Mouse (Mus musculus): Measurements from ENCODE around the gene Arpc5l. TPM values are rescaled to one million over a fixed set of nuclear protein-coding genes. Genes with fewer than 3 reads are reported as not detected.
"Not testable (repeated sequence)": the region's sequence is repeated elsewhere in the genome, so short reads cannot be mapped to it uniquely, and the experiment has no call there.

The Arpc5l gene
- polyA plus RNA-seq, 1 experiment = 39.2 TPM

DNA sequence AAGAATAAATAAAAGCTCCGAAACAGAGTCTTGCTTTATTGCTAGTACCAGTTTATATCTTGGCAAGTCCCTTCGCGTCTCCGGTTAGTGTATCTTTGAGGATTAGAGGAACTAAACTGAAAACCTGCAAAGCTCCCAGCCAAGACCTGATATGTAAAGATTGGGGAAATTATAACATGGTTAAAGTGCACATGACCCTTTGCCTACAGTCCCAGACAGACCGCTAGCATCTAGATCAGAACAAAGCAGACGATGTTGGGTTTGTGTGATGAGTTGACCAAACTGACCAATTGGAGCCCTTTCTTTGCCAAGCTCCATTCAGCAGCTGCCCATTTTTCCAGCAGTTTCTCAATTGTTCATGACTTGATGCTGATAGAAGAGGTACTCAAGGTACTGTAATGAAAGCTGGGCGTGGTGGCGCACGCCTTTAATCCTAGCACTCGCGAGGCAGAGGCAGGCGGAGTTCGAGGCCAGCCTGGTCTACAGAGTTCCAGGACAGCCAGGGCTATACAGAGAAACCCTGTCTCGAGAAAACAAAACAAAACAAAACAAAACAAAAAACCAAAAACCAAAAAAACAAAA is 1.1 kb downstream of the Arpc5l start:
- H3K27ac ChIP-seq (ENCODE audit: insufficient read depth, low read depth, low read length) = no peak overlapping the region
- H3K4me3 ChIP-seq (ENCODE audit: insufficient read depth, low read length) = peak overlapping the region; percentile 95
- TF ChIP-seq POLR2A (IDR thresholded peaks at IDR 0.05; ENCODE audit: borderline replicate concordance, low read depth, low read length) (no peak), CTCF (IDR thresholded peaks at IDR 0.05; ENCODE audit: low read depth, low read length) (no peak)
- peaks cover 29% of the 10 kb centered on the region for H3K4me1 ChIP-seq (ENCODE audit: control insufficient read depth, insufficient read depth, low read length)

DNA sequence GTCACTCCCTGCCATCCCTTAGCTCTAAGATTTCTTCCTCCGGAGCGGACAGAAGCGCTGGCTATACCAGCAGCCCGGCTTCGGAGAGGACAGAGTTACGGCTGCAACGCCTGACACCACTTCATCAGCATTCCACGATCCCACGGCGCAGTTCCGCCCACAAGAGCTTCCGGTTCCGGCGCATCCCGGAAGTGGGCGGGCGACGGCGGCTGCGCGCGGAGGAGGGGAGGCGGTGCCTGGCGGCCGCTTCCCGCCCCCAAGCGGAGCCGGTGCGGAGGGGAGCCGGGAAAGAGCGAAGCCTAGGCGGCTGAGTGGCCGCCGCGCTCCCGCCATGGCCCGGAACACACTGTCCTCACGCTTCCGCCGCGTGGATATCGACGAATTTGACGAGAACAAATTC is 2.7 kb downstream of the Arpc5l start:
- TF ChIP-seq CTCF (IDR thresholded peaks at IDR 0.05; ENCODE audit: low read depth, low read length) (no peak), POLR2A (IDR thresholded peaks at IDR 0.05; ENCODE audit: borderline replicate concordance, low read depth, low read length) (no peak)
- H3K4me3 ChIP-seq (ENCODE audit: insufficient read depth, low read length) = peak overlapping the region; percentile 86
- peaks cover 41% of the 10 kb centered on the region for H3K4me1 ChIP-seq (ENCODE audit: control insufficient read depth, insufficient read depth, low read length)
- peak overlapping the region; percentile 83 for H3K27ac ChIP-seq (ENCODE audit: insufficient read depth, low read depth, low read length)

DNA sequence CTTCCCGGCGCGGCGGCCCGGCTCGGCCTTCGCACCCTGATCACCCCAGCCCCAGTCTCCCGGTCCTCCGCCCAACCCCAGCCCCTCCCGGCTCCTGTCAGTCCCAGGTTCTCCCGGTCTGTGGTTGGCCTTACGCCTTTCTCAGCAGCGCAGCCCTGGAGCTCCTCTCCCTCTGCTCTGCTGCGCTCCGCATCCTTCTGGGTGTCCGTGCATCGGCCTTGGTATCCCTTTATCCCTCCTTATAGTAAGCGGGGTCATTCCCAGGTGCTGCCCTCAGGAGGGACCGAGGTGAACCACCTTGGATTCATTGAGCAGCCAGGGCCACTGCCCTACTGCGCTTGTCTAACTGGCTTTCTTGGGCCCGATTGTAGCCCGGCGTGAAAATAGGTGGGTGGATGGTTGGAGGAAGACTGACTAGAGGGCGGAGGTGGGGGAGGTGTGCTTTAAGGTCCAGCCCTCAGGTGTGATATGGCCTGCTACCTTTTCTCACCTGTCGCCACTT is 3.3 kb downstream of the Arpc5l start:
- TF ChIP-seq CTCF (IDR thresholded peaks at IDR 0.05; ENCODE audit: low read depth, low read length) (no peak), POLR2A (IDR thresholded peaks at IDR 0.05; ENCODE audit: borderline replicate concordance, low read depth, low read length) (no peak)
- H3K4me1 ChIP-seq (ENCODE audit: control insufficient read depth, insufficient read depth, low read length) = peaks cover 39% of the 10 kb centered on the region
- H3K27ac ChIP-seq (ENCODE audit: insufficient read depth, low read depth, low read length) = peak overlapping the region; percentile 53
- peak overlapping the region; percentile 86 for H3K4me3 ChIP-seq (ENCODE audit: insufficient read depth, low read length)

DNA sequence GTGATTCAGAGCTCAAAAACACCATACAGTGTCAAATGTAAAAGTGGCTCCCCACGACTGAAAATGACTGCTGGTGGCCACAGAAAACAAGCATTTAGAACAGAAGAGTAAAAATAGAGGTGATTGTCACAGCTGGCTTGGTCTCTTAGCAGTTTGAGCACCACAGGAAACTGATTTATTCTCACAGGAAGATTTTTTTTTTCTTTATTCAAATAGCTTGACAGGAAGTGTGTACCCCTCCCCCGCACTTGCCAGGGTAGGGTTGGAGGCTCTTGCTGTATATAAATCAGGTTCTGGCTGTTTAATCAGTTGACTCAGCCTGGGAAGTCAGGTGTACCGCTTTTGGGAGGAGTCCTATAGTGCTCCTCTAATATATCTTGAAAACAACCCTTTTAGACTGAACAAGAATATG is 3.8 kb downstream of the Arpc5l start:
- Histone ChIP-seq H3K4me3 (ENCODE audit: insufficient read depth, low read length) (peak overlapping the region; percentile 86), H3K4me1 (ENCODE audit: control insufficient read depth, insufficient read depth, low read length) (peaks cover 39% of the 10 kb centered on the region), H3K27ac (ENCODE audit: insufficient read depth, low read depth, low read length) (peak overlapping the region; percentile 24)
- TF ChIP-seq POLR2A (IDR thresholded peaks at IDR 0.05; ENCODE audit: borderline replicate concordance, low read depth, low read length) (no peak), CTCF (IDR thresholded peaks at IDR 0.05; ENCODE audit: low read depth, low read length) (no peak)

DNA sequence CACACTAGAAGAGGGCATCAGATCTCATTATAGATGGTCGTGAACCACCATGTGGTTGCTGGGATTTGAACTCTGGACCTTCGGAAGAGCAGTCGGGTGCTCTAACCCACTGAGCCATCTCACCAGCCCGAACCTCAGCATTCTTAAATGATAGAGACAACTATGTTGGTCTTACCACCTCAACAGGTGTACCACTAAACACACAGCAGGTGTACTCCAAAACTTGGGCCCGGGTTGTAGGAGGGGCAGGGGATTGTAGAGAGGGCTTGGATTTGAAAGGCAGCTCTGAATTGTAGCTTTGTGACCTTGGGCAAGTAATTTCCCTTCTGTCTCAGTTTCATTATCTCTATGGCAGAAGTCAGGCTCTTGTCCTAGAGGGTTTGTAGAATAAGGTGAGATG is 5.0 kb downstream of the Arpc5l start:
- H3K27ac ChIP-seq (ENCODE audit: insufficient read depth, low read depth, low read length); H3K4me3 ChIP-seq (ENCODE audit: insufficient read depth, low read length): not testable (repeated sequence)
- peaks cover 39% of the 10 kb centered on the region for H3K4me1 ChIP-seq (ENCODE audit: control insufficient read depth, insufficient read depth, low read length)

DNA sequence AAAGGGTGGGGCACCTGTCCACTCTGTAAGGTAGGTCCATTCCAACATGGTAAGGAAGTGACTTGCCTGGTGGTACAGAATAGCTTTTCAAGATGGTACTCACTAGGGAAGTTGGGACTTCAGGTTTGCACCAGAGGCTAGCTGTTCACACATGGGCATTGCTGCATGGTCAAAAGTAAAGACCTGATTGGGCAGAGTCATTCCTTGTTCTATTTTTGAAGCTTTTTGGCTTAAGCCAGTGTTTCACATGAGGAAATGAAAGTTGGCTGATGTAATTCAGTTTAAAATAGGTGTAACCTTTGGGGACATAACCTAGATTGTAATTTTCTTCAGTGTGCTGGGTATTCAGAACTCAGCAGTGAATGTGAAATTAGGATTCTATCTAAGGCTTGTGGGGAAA is 6.1 kb downstream of the Arpc5l start:
- H3K27ac ChIP-seq (ENCODE audit: insufficient read depth, low read depth, low read length) = peak overlapping the region; percentile 53
- TF ChIP-seq CTCF (IDR thresholded peaks at IDR 0.05; ENCODE audit: low read depth, low read length) (no peak), POLR2A (IDR thresholded peaks at IDR 0.05; ENCODE audit: borderline replicate concordance, low read depth, low read length) (no peak)
- H3K4me3 ChIP-seq (ENCODE audit: insufficient read depth, low read length) = no peak overlapping the region
- H3K4me1 ChIP-seq (ENCODE audit: control insufficient read depth, insufficient read depth, low read length) = peaks cover 36% of the 10 kb centered on the region

DNA sequence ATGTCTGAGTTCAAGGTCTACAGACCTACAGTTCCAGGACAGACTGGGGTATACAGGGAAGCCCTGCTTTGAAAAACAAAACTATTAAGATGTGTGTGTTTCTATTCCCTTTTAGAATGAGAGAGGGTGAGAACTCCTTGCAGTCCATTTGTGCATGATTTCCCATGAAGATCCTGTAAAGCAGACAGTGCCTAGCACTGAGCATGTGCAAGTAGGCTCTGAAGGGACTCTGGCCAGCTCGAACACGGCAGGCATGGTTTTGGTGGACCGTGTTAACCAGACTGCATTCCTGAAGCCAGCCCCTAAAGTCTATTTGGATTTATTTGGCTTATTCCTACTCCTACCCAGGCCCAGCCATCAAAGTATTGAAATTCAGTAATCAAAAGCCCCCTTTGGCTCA is 6.8 kb downstream of the Arpc5l start:
- no peak overlapping the region for H3K4me3 ChIP-seq (ENCODE audit: insufficient read depth, low read length)
- H3K4me1 ChIP-seq (ENCODE audit: control insufficient read depth, insufficient read depth, low read length) = peaks cover 35% of the 10 kb centered on the region
- H3K27ac ChIP-seq (ENCODE audit: insufficient read depth, low read depth, low read length) = peak overlapping the region; percentile 31
- TF ChIP-seq CTCF (IDR thresholded peaks at IDR 0.05; ENCODE audit: low read depth, low read length) (no peak), POLR2A (IDR thresholded peaks at IDR 0.05; ENCODE audit: borderline replicate concordance, low read depth, low read length) (no peak)

DNA sequence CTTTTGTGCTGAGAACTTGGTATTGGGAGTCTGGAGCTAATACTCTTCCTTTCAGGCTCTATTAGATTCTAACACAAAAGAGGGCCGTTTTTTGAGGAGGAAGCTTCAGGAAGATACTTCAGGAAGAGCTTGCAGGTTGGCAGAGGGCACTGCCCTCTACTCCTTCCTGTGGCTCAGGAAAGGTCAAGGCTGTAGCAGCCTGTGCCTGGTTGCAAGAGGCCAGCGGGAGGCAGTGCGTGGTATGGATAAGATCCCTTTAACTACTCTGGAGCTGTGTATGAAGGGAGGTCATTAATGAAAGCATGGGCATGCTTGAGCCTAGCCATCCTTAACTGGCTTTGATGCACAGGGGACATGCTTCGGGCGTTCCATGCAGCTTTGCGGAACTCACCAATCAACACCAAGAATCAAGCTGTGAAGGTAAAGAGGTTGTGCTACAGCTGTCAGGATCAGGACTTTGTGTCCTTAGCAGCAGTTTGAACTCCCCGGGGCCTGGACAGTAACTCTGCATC is 7.7 kb downstream of the Arpc5l start:
- TF ChIP-seq POLR2A (IDR thresholded peaks at IDR 0.05; ENCODE audit: borderline replicate concordance, low read depth, low read length) = no peak
- no peak for TF ChIP-seq CTCF (IDR thresholded peaks at IDR 0.05; ENCODE audit: low read depth, low read length)
- no peak overlapping the region for H3K27ac ChIP-seq (ENCODE audit: insufficient read depth, low read depth, low read length)

DNA sequence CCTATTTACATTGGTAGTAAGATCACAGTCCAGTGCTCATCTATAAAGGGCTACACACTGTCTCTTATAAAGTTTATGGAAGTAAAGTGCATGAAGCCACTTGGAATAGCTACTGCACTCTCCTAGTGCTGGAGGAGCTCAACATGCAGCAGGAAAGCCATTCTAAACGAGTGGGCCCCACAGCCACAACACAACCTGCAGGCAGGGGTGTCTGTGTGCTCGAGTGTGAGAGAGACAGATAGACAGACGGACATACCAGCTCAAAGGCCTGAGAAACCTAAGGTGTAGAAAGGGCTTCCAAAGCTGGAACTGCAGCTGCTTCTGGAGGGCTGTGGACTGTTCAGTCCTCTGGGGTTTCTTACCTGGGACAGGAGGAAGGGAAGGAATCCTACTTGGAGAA is 11.4 kb downstream of the Arpc5l start:
- TF ChIP-seq POLR2A (IDR thresholded peaks at IDR 0.05; ENCODE audit: borderline replicate concordance, low read depth, low read length) = no peak
- no peak for TF ChIP-seq CTCF (IDR thresholded peaks at IDR 0.05; ENCODE audit: low read depth, low read length)
- no peak overlapping the region for H3K4me3 ChIP-seq (ENCODE audit: insufficient read depth, low read length)
- H3K4me1 ChIP-seq (ENCODE audit: control insufficient read depth, insufficient read depth, low read length) = peaks cover 13% of the 10 kb centered on the region
- no peak overlapping the region for H3K27ac ChIP-seq (ENCODE audit: insufficient read depth, low read depth, low read length)

More for the DNA sequence above, 7.7 kb downstream of the Arpc5l start:
- Histone ChIP-seq H3K4me3 (ENCODE audit: insufficient read depth, low read length) (no peak overlapping the region), H3K4me1 (ENCODE audit: control insufficient read depth, insufficient read depth, low read length) (peaks cover 35% of the 10 kb centered on the region)

DNA sequence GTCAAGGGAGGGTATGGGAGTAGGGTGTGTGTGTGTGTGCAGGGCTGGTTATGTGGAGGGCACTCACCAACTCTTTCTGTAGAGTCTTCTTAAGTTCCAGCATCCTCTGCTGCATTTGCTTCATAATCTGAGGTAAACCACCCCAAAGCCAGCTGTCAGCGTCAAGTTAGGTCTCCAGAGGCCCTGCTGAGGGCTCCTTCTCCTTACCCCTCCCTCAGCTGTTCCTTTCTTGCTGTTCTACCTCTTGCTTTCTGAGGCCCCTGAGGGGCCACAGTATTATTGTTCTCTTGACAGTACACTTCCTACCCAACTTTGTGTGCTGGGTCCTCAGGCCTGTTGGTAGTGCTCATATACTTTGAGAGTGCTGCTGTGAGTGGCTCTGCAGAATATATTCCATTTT is 14.9 kb downstream of the Arpc5l start:
- TF ChIP-seq POLR2A (IDR thresholded peaks at IDR 0.05; ENCODE audit: borderline replicate concordance, low read depth, low read length) (no peak), CTCF (IDR thresholded peaks at IDR 0.05; ENCODE audit: low read depth, low read length) (no peak)
- H3K4me1 ChIP-seq (ENCODE audit: control insufficient read depth, insufficient read depth, low read length) = 0 out of 2 replicates have a peak, but pooled peaks cover 3% of the 10 kb centered on the region
- H3K4me3 ChIP-seq (ENCODE audit: insufficient read depth, low read length) = no peak overlapping the region
- H3K27ac ChIP-seq (ENCODE audit: insufficient read depth, low read depth, low read length) = no peak overlapping the region
